16 mouse cellular contexts compared by ENCODE assay signal in genomic region chr2:153083275-153083674, GRCm38 (mm10). TPM values are rescaled to one million over a fixed set of nuclear protein-coding genes. Genes with fewer than 3 reads are reported as not detected.
"Had no signal": no experiment of that assay in that cellular context is flagged by ENCODE, and none has a peak within 500 bp of the region (broad histone marks: within the 10 kb centered on the region; RNA-seq: fewer than 3 reads in every experiment).

No protein-coding gene starts in this region.

- H3K9me3 ChIP-seq: limb, embryonic 13.5 days; liver, embryonic 13.5 days; midbrain, embryonic 10.5 days; neural tube, embryonic 15.5 days; stomach, embryonic 15.5 days had no signal

- H3K4me3 ChIP-seq: limb, embryonic 13.5 days; liver, embryonic 13.5 days; midbrain, embryonic 10.5 days; myocyte; neural tube, embryonic 15.5 days; stomach, embryonic 15.5 days had no signal

- ATAC-seq: inflammation-experienced regulatory T-cells, adult 6 months; intestine, postnatal 0 days had no signal

- H3K27ac ChIP-seq: limb, embryonic 13.5 days; liver, embryonic 13.5 days; midbrain, embryonic 10.5 days; neural tube, embryonic 15.5 days; stomach, embryonic 15.5 days had no signal

- DNase-seq: kidney, adult 8-10 months; left cerebral cortex, postnatal 4 days; liver, embryonic 13.5 days; midbrain, embryonic 14.5 days; right cerebral cortex, adult 18-20 months; thymus, adult 2 months; thymus, postnatal 25 days had no signal

- H3K9ac ChIP-seq: limb, embryonic 13.5 days; liver, embryonic 13.5 days; neural tube, embryonic 15.5 days; stomach, embryonic 15.5 days had no signal

- H3K27me3 ChIP-seq: liver, embryonic 13.5 days; neural tube, embryonic 15.5 days; stomach, embryonic 15.5 days had no signal

- H3K4me1 ChIP-seq: limb, embryonic 13.5 days; neural tube, embryonic 15.5 days; stomach, embryonic 15.5 days had no signal

- H3K4me2 ChIP-seq: limb, embryonic 13.5 days; liver, embryonic 13.5 days; neural tube, embryonic 15.5 days; stomach, embryonic 15.5 days had no signal

- H3K36me3 ChIP-seq: limb, embryonic 13.5 days; liver, embryonic 13.5 days; midbrain, embryonic 10.5 days; neural tube, embryonic 15.5 days; stomach, embryonic 15.5 days had no signal

RNA-seq across cellular contexts. Expression of gene Ccm2l, which starts 17.5 kb away (rescaled TPM):
- polyA plus RNA-seq: inflammation-experienced regulatory T-cells, adult 6 months; myocyte had no signal

RNA-seq across cellular contexts. Expression of gene Xkr7, which starts 51.6 kb away (rescaled TPM):
- polyA plus RNA-seq: inflammation-experienced regulatory T-cells, adult 6 months; intestine, postnatal 0 days; kidney, embryonic 16.5 days; limb, embryonic 13.5 days; liver, embryonic 13.5 days; lung, embryonic 16.5 days; myocyte had no signal
